Mouse (Mus musculus) C2C12 (cell line): ENCODE data around the gene Gm20388. TPM values are rescaled to one million over a fixed set of nuclear protein-coding genes. Genes with fewer than 3 reads are reported as not detected.

ENCODE experiments used
- H3K27me3 ChIP-seq: one replicate; pipeline ENCODE4 v1.6.1; 2011; ENCODE audit not compliant: control insufficient read depth, insufficient read depth, insufficient read length
- H3K36me3 ChIP-seq: one replicate; pipeline ENCODE4 v1.6.1; 2011; ENCODE audit not compliant: control insufficient read depth, insufficient read depth
- H3K4me3 ChIP-seq: one replicate; pipeline ENCODE4 v1.5.1; 2011; ENCODE audit warnings: mild to moderate bottlenecking, control low read depth; ENCODE audit not compliant: poor library complexity, insufficient read depth, severe bottlenecking
- H3K79me2 ChIP-seq: one replicate; pipeline ENCODE4 v1.6.1; 2011; ENCODE audit not compliant: control insufficient read depth, insufficient read depth
- H3K79me3 ChIP-seq: one replicate; pipeline ENCODE4 v1.6.1; 2011; ENCODE audit warnings: low read depth, control low read depth
- H3ac ChIP-seq: one replicate; pipeline ENCODE3; 2011; ENCODE audit warnings: low read depth; ENCODE audit not compliant: control insufficient read depth, insufficient read length
- CEBPB ChIP-seq: IDR thresholded peaks from one replicate; pipeline ENCODE4 v1.6.1; 2011; ENCODE audit warnings: low read depth, mild to moderate bottlenecking, control low read depth, moderate library complexity
- CTCF ChIP-seq: IDR thresholded peaks from one replicate; pipeline ENCODE4 v1.5.1; 2011; ENCODE audit not compliant: control insufficient read depth, insufficient read depth, insufficient read length
- FOSL1 ChIP-seq: IDR thresholded peaks from one replicate; pipeline ENCODE4 v1.8.0; 2011; ENCODE audit warnings: mild to moderate bottlenecking, low read length; ENCODE audit not compliant: poor library complexity, insufficient read depth, severe bottlenecking
- MAX ChIP-seq: IDR thresholded peaks from one replicate; pipeline ENCODE4 v1.6.1; 2011; ENCODE audit warnings: mild to moderate bottlenecking, control low read depth
- MYOD1 ChIP-seq: IDR thresholded peaks from one replicate; pipeline ENCODE4 v1.6.1; 2011; ENCODE audit warnings: low read depth; ENCODE audit not compliant: control insufficient read depth, insufficient read length
- MYOG ChIP-seq: IDR thresholded peaks from one replicate; pipeline ENCODE4 v1.6.1; 2011; ENCODE audit not compliant: control insufficient read depth, insufficient read length; ENCODE audit errors: extremely low read depth
- USF1 ChIP-seq: IDR thresholded peaks from one replicate; pipeline ENCODE4 v1.6.1; 2011; ENCODE audit warnings: low read depth, mild to moderate bottlenecking, control low read depth, moderate library complexity
- polyA plus RNA-seq: library from polyadenylated mRNA; unstranded; fragments of >200 nt; fragmentation: generic; extraction: Trizol; gene quantifications from one replicate; pipeline ENCODE4 v1.2.1, GENCODE M21; 2012; ENCODE audit warnings: missing spikeins

Gene Gm20388
- polyA plus RNA-seq, 1 experiment: 15.0 TPM

GRCm38 (mm10) chr8:121175540-121176090 is 1265.0 kb downstream of the Gm20388 start:
- Histone ChIP-seq H3K79me2 (no peaks in the 10 kb centered on the region), H3K4me3 (no peak overlapping the region), H3K27me3 (no peaks in the 10 kb centered on the region), H3K79me3 (no peaks in the 10 kb centered on the region), H3K36me3 (no peaks in the 10 kb centered on the region), H3ac (no peak overlapping the region)
- TF ChIP-seq MYOD1: no peak

- Histone ChIP-seq H3ac (no peak overlapping the region), H3K79me2 (no peaks in the 10 kb centered on the region), H3K4me3 (no peak overlapping the region), H3K79me3 (no peaks in the 10 kb centered on the region), H3K36me3 (no peaks in the 10 kb centered on the region), H3K27me3 (no peaks in the 10 kb centered on the region)
- no peak for TF ChIP-seq CEBPB
- no peak for TF ChIP-seq MYOD1
- no peak for TF ChIP-seq MAX
- TF ChIP-seq CTCF: no peak
- TF ChIP-seq USF1: no peak
- no peak for TF ChIP-seq FOSL1
- no peak for TF ChIP-seq MYOG
Measured at GRCm38 (mm10) chr8:121176291-121176690, 1265.7 kb downstream of the Gm20388 start.

GRCm38 (mm10) chr8:121180474-121181284 is 1270.0 kb downstream of the Gm20388 start:
- H3K4me3 ChIP-seq: no peak overlapping the region
- H3K79me2 ChIP-seq: no peaks in the 10 kb centered on the region
- H3K36me3 ChIP-seq: no peaks in the 10 kb centered on the region
- H3K79me3 ChIP-seq: no peaks in the 10 kb centered on the region
- H3K27me3 ChIP-seq: no peaks in the 10 kb centered on the region
- no peak overlapping the region for H3ac ChIP-seq
- TF ChIP-seq USF1 (no peak), FOSL1 (no peak), MYOG (no peak), MAX (no peak), MYOD1 (no peak), CEBPB (no peak), CTCF (no peak)

DNA sequence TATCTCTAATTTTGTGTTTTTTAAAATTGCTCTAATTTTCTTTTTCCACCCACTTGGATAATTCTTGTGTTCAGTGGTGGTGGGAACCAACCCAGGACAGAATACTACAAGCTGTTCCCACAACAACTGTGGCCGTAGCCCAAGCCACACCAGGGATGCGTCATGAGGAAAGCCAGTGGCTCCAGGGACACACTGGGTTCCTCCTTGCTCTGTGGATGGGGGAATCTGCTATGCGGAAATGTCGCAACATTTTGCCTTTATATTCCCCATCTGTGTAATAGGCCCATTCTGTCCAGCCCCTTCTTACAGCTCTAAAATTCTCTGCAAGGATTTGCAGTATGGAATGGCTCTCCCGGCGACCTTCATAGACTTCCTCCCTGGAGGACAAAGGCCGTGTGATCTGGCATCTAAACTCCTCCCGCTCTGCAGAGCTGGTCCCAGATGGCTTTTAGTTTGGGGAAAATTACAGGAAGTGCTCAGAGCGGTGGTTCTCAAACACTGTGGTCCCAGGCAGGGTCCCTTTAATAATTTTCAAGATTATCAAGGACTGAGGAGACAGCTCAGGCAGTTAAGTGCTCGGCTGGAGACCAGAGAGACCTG is 1270.7 kb downstream of the Gm20388 start:
- no peak overlapping the region for H3K4me3 ChIP-seq
- H3K27me3 ChIP-seq: no peaks in the 10 kb centered on the region
- H3K36me3 ChIP-seq: no peaks in the 10 kb centered on the region
- H3K79me2 ChIP-seq: no peaks in the 10 kb centered on the region
- no peak for TF ChIP-seq MYOG
- no peak for TF ChIP-seq FOSL1
- TF ChIP-seq CTCF: no peak
- peak; percentile 26 for TF ChIP-seq CEBPB
- no peak for TF ChIP-seq USF1
- TF ChIP-seq MYOD1: no peak
- H3K79me3 ChIP-seq: no peaks in the 10 kb centered on the region
- no peak overlapping the region for H3ac ChIP-seq

DNA sequence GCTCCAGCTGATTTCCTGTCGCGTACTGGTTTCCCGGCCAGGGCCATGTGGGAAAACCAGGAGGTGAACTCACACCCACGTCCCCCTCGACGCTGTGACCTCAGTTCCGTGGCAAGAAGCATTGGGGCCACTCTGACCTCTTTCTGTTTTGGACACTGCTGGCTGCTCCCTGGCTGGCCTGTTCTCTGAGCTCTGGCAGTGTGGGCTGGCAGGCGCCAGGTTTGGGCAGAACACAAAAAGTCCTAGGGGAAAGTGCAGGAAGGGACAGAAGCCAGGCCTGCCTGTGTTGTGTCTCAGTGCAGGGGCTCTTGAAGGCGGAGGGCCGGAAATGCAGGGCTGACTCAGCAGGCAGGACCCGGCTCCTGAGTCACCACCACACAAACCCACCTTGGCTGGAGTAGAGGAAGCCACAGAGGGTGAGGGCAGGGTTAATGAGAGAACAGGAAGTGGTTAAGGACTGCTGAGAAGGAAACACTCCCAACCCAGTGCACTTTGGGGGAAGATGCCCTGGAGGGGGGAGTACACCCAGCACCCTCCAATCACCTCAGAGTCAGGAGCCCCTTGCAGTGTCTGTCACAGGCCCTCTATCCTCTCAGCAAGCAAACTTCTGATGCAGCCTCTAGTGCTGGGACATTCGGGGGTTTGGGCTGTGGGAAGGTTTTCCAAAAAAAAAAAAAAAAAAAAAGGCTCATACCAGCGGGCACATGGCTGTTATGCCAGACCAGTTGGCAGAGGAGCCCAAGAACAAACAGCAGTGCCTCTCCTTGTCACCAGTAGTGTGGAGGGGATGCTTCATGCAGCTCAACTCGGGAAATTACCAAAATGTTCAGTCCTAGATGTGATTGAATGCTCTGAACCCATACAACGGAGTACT is 1277.1 kb downstream of the Gm20388 start:
- Histone ChIP-seq H3K36me3 (no peaks in the 10 kb centered on the region), H3K27me3 (no peaks in the 10 kb centered on the region), H3K79me3 (no peaks in the 10 kb centered on the region), H3K79me2 (no peaks in the 10 kb centered on the region), H3ac (peak overlapping the region; percentile 57), H3K4me3 (no peak overlapping the region)
- TF ChIP-seq MYOD1 (peak; percentile 53), MAX (peak; percentile 84), FOSL1 (peak; percentile 82), CEBPB (no peak)

- no peaks in the 10 kb centered on the region for H3K79me2 ChIP-seq
- no peak overlapping the region for H3K4me3 ChIP-seq
- no peak for TF ChIP-seq MAX
- no peak for TF ChIP-seq USF1
- no peak for TF ChIP-seq MYOD1
- TF ChIP-seq MYOG: no peak
- no peak for TF ChIP-seq CTCF
- no peak for TF ChIP-seq FOSL1
- no peak for TF ChIP-seq CEBPB
- no peaks in the 10 kb centered on the region for H3K79me3 ChIP-seq
- no peak overlapping the region for H3ac ChIP-seq
- no peaks in the 10 kb centered on the region for H3K27me3 ChIP-seq
- no peaks in the 10 kb centered on the region for H3K36me3 ChIP-seq
Measured at GRCm38 (mm10) chr8:121188994-121189393, 1278.4 kb downstream of the Gm20388 start.
